Mouse (Mus musculus): ENCODE measurements around the gene Gm11214. TPM values are rescaled to one million over a fixed set of nuclear protein-coding genes. Genes with fewer than 3 reads are reported as not detected.

Gm11214 gene
- total RNA-seq (2021) = not detected

DNA sequence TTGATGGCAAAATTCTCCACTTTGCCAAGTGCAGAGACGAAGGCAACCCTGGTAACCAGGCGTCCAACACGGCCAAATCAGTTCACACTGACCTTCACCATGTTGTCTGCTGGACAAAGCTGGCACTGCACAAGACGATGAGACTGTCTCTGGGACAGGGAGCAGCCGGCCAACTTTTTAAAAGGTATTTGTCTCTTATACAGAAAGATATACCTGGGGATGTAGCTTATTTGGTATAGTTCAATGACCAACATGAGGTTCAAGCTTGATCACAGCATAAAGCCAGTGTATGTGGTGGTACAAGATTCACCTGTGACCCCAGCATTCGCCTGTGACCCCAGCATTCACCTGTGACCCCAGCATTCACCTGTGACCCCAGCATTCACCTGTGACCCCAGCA lies at the start of gene Gm11214:
TSS of gene Gm11214 (minus strand) at position 101 of the 400 bp plus-strand sequence.
- DNase-seq (ENCODE audit: low spot score in 2 of 2) = no peak
- intact Hi-C loops (cut with DNase I) = no loop called here

DNA sequence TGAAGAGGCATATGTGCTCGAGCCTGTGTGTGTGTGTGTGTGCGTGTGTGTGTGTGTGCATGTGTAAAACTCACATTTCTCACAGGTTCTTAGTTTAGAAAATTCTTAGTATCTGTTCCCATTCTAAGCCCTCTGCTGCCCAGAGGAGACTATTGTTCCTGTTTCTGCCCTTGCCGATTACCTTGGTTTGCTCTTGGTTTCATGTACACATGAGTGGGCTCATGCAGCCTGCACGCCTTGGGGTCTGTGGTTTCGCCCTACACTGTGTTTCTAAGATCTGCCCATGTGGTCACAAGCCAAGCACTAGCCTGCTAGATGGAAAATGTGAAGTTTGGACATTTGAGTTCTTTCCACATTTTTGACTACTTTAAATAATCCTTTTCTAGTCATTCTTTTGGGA lies 48.7 kb upstream of the Gm11214 start:
- intact Hi-C loops (cut with DNase I) = no loop called here

DNA sequence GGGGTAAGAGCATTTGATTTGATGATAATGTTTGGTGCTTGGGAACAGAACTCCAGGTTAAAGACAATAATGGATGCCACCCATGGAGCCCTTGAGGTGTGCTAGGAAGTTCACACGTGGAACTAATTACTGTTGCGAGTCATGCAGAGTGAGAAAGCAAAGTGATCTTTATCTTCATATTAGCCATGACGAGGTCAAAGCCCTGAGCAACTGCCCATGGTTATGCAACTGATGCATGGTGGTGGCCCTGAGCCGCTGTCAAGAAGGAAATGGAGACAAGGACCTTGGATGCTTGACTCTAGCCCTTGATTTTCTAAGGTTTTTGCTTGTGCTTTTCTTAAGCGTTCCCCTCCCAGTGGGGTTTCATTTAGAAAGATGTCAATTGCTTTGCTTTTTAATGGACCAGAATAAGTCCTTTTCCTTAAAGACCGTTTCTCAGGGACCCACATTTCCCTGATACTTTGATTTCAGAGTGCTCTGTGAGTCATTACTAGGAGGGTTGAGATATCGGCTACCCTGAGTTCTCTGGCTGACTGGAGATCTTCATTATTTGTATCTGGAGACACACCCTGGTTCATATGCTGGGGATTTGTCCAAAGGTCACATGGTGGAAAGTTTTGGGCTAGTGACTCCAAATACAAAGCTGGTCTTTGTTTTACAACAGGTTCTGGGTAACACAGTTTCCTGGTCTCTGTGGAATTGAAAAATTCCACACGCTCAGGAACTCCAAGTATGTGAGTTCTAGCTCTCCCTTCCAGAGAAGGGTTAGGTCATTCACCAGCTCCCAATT lies 47.4 kb upstream of the Gm11214 start:
- no peak for DNase-seq (ENCODE audit: low spot score in 2 of 2)
- intact Hi-C loops (cut with DNase I) = no loop called here

More for the DNA sequence above, 48.7 kb upstream of the Gm11214 start:
- no peak for DNase-seq (ENCODE audit: low spot score in 2 of 2)

DNA sequence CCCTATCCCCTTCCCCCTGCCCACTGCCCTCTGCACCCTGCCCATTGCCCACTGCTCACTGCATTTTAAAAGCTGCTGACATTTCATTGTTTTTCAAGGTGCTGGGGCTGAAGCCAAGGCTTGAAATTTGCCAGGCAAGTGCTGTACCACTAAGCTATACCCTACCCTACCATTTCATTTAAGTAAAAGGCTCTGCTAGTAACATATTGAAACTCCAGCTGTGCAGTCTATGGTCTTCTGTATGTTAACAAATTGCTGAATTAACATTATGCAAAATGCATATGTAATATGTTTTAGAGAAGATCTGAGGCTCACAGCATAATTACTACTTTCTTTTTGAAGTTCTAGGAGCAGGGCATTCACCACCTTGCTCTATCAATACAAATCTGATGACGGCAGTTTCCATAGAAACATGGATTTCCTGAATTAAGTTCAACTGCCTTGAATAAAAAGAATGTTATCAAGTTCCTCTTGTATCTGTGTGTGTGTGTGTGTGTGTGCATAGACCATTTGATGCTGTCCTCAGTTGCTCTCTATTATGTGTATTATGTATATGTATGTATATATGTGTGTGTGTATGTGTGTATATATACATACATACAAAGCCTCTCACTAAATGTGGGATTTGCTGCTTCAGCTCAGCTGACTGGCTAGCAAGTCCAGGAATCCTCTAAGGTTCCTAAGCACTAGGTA lies 43.2 kb upstream of the Gm11214 start:
- intact Hi-C loops (cut with DNase I) = no loop called here
- DNase-seq (ENCODE audit: low spot score in 2 of 2) = no peak

DNA sequence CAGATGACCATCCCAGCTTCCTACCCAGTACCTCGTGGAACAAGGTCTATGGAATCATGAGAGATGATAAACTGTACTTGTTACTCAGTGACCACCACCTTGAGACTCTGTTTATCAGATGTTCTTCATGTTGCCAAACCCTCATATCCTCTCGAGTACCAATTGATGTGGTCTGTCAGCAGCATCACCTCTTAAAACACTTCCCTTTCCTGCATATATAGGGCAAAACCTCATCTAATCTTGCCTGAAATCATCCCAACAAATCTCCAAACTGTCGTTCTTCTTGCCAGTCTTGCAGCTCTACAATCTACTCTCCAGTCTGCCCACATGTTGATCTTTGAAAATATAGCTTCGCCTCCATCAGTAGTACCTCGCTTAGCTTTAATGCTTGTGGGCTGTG lies 41.1 kb upstream of the Gm11214 start:
- DNase-seq (ENCODE audit: low spot score in 2 of 2) = no peak
- intact Hi-C loops (cut with DNase I) = no loop called here

DNA sequence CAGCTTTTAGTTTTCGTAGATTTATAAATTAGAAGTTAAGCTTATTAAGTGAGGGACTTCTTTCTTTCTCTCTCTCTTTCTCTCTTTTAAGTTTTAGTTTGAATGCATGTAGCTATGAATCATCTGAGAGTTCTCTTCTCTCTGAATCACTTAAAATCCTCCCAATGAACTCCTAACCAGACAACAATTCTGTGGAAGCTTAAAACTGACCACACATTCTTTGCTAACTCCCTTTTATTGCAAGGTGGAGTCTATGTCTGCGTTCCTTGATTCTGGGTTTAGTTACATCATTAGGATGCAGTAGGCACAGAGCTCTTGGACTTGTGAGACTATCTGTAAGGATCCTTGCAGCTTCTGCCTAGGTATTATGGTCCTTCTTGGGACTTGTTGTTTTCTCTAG lies 40.5 kb upstream of the Gm11214 start:
- intact Hi-C loops (cut with DNase I) = no loop called here
- DNase-seq (ENCODE audit: low spot score in 2 of 2) = no peak

DNA sequence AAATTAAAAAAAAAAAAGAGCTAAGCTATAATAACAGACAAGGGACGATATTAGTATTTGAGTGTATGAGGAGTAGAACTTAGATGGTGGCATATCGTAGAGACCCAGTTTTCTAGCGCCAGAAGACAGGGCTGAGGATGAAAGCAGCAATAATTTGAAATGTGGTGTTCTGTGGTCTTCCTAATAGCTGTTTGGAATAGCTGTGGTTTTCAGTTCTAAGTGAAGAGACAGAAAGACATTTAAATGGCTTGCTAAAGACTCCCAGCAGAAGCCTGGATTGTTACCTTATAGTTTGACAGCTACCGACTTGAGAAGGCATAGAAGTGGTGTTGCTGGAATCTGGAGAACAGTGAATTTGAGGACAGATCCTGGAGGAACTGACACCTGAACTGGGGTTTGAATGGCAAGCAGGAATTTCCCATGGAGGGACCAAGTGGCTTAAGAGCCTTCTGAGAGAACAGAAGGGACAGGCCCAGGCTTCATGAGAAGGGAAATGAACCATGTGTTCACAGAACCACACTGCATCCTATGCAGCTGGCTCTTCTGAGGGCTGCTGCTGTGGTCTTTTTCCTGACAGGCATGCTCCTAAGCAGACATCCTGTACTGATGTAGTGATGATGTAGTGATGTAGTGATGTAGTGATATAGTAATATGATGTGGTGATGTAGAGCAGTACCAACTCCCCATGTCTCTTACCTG lies 39.0 kb upstream of the Gm11214 start:
- intact Hi-C loops (cut with DNase I) = no loop called here
- DNase-seq (ENCODE audit: low spot score in 2 of 2) = no peak

DNA sequence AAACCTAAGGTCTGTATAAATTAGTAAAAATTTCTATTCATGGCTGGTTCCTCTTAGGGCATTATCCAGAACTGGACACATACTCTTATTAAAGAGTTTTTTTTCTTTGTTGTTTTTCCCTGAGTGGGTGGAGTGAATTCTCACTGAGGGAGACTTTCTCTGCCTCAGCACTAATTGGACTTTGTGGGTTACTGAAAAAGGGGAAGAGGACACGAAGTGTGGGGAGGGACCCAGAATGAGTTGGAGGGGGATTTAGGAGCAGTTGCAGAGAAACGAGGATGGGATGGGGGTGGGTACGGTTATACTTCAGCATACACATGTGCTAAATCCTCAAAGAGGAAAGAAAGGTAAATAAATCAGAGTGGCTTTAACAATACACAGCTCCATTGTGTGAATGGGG lies 36.6 kb upstream of the Gm11214 start:
- intact Hi-C loops (cut with DNase I) = no loop called here
- DNase-seq (ENCODE audit: low spot score in 2 of 2) = no peak

DNA sequence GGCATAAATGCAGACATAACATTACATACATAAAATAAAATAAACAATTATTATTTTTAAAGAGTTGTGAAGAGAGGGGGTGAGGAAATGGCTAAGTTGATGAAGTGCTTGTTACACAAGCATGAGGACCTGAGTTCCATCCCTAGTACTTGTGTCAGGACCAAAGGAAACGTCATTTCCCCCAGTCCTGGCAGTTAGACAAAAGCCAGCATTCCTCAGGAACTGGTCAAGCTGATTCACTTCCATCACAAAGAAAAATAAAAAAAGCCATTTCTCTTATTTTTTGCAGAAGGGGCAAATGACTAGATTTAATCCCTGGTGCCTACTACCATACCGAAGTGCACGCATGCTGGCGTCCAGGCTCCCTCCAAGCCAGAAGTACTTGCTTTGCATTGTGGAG lies 33.7 kb upstream of the Gm11214 start:
- no peak for DNase-seq (ENCODE audit: low spot score in 2 of 2)
- intact Hi-C loops (cut with DNase I) = no loop called here

DNA sequence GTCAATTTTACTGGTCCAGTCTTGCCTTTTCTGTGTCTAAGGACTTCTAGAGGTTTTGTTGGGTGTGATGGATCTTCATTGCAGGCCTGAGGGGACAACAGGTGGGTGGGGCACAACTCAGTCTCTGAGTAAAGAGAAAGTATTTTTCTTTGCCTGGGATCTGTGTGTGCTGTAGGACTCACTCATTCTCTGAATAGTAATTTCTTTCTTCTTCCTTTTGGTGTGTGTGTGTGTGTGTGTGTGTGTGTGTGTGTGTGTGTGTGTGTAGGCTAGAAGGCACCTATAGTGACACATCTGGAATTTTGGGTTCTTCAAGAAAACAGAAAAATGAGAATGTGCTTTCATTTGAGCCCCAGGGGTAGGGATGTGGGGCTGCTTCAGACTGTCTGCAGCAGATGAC lies 29.2 kb upstream of the Gm11214 start:
- DNase-seq (ENCODE audit: low spot score in 2 of 2) = no peak
- intact Hi-C loops (cut with DNase I) = no loop called here

DNA sequence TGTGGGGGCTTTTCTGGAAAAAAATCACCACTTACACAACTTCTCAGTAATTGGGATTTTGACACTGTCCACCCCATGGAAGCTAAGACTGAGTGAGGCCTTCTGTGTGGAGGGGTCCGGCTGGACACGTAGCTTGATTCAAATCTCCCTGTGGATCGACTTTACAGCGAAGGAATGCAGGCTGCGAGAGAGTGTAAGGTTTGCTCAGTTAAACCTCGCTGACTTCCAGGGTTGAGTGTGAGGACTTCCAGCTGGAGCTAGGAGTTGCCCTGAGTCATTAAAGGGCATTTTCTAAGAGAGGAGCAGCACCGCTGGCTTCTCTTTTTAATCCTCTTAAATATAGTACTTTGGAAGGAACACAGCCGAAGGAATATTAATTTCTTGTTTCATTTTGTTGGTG lies 24.2 kb upstream of the Gm11214 start:
- DNase-seq (ENCODE audit: low spot score in 2 of 2) = no peak
- intact Hi-C loops (cut with DNase I) = loop anchor here (2.0 to 5.0 kb wide), 3 partner anchors 155 to 805 kb away; no protein-coding TSS in a partner anchor

DNA sequence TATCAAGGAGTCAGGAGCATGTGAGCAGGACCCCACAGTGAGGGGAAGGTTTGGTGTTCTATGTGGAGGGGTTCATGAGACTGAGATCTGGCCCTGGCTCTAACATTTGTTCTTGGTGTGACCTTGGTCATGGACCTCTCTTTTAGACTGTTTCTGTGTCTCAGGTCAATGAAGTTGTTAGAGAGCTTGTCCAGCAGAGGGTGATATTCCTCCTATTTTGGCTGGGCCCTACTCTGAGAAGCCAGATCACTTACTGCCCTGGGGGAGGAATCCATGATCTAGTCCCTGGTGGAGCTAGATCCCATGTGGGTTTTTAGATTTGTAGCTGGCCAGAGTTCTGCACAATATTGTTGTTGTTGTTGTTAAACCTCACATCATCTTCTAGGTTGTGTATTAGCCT lies 23.0 kb upstream of the Gm11214 start:
- no peak for DNase-seq (ENCODE audit: low spot score in 2 of 2)
- intact Hi-C loops (cut with DNase I) = loop anchor here (2.0 to 5.0 kb wide), 3 partner anchors 156 to 807 kb away; no protein-coding TSS in a partner anchor

DNA sequence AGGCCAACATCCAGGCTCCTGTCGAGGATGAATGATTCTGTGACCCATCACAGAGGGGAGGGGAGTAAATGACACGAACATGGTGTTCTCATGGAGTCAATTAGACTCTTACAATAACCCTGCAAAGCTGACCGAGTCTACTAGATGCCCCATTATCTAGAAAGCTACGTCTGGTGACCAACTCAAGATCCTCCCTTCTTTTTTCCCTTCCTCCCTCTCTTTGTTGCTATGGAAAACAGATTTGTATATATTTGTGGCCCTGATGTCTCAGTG lies 22.0 kb upstream of the Gm11214 start:
- DNase-seq (ENCODE audit: low spot score in 2 of 2) = no peak
- intact Hi-C loops (cut with DNase I) = loop anchor here (5.0 kb wide), 2 partner anchors 157 to 262 kb away; no protein-coding TSS in a partner anchor

DNA sequence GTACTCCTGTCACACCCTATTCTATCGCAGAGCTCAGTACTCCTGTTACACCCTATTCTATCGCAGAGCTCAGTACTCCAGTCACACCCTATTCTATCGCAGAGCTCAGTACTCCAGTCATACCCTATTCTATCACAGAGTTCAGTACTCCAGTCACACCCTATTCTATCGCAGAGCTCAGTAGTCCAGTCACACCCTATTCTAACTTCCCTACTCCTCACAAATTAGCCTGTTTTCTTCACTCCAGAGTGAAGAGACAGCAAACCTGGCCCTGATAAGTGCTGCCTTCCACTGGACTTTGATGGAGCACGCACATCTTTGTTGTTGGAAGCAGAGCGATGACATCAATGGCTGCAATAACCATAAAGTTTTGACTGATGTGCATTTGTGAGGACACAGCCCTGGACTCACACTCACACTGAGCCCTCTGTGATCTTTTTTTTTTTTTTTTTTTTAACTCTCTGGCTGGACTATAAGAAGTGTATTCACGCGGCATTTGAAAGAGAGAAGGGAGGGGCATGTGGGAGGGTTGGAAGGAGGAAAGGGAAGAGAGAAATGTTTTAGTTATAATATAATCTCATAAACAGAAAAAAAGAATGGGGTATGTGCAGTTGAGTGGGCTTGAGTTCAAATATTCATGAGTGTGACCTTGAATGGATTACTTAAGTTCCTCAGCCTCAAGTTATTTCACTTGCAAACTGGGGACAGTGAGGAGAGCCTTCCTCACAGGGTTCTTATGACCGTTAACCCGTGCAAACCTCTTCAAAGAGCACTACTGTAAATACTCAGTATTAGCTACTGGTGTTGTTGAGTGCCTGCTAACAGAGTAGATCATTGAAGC lies 21.5 kb upstream of the Gm11214 start:
- intact Hi-C loops (cut with DNase I) = loop anchor here (5.0 kb wide), 2 partner anchors 158 to 263 kb away; no protein-coding TSS in a partner anchor
- DNase-seq (ENCODE audit: low spot score in 2 of 2) = no peak

DNA sequence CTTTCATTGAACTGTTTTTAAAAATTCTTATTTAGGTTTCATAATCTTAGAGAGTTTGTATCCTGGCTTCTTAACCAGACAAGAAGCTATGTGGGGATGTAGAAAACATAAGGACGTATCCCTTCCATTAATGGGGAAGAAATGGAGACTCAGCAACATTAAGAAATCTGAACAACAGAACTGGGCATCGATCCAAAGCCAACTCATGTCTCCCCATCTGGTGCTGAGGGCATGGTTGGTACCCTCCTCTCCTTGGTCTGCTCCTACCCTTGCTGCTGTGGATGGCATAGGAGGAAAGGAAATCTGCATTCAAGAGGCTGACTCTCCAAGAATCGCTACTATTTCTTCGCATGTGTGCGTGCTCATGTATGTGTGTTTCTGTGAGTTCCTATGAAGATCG lies 20.5 kb upstream of the Gm11214 start:
- intact Hi-C loops (cut with DNase I) = no loop called here
- DNase-seq (ENCODE audit: low spot score in 2 of 2) = no peak

DNA sequence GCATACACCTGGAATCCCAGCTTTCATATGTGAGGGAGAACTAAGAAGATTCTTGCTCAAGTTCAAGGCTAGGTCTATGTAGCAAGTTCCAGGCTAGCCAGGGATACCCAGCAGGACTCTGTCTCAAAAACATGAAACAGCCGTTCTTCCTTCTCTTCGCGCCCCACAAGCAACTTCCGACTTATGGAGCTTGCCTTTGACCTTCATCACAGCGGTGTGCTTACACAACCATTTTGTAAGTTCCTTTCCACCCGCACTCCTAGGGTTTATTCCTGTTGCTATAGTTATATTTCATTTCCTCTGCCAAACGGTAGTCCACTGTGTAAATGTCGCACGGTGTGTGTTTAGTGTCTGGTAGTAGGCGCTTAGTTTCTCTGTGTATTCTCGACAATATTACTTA lies 19.9 kb upstream of the Gm11214 start:
- intact Hi-C loops (cut with DNase I) = no loop called here
- no peak for DNase-seq (ENCODE audit: low spot score in 2 of 2)

DNA sequence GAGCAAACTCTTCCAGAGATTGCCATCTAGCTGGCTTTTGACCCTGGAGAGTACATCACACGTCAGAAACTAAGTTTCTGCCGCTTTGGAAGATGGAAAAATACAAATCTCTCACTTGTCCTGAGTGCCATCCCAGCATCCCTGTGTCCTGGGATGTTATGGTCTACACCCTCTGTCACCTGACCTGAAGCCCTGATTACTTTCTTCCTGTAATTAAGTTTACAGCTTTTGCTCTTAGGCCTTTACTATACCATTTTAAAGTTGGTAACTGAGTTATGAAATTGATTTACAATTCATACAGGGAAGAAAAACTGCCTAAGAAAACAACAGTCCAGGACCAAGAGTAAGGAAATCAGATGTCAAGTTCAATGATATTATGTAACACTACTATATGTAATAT lies 19.3 kb upstream of the Gm11214 start:
- no peak for DNase-seq (ENCODE audit: low spot score in 2 of 2)
- intact Hi-C loops (cut with DNase I) = no loop called here

DNA sequence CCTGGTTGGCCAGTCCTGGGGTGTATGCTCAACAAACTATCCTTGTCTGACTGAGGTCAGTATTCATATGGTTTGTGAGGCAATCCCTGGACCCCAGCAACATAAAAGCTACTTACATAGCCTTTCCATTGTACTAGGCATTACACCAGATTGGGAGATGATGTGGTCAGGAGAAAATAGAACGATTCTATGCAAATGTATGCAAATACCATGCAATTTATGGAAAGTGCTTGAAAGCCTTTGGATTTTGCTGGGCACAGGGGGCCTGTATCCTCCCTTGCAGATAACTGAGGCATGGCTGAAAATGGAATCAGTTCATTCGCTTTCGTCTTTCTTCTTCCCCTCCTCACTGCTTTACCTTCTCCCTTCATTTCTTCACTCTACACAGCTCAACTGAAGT lies 18.4 kb upstream of the Gm11214 start:
- intact Hi-C loops (cut with DNase I) = no loop called here
- no peak for DNase-seq (ENCODE audit: low spot score in 2 of 2)

DNA sequence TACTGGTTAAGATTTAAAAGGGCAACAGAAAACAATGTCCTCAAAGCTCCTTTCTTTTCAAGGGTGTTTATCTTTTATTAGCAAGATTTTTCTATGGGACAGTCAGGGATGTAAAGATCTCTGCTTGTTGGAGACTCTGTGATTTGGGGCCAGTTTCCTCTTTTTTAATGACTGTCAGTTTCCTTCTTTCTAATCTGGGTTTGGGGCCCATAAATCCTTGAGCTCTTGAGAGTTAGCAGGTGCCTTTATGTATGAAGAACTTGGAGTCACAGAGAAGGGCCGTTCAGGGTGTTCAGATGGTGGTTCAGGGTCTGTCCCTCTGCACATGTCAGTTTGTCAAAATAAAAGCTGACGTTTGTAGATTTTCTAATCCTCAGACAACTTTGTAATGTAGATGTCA lies 11.9 kb upstream of the Gm11214 start:
- intact Hi-C loops (cut with DNase I) = no loop called here
- no peak for DNase-seq (ENCODE audit: low spot score in 2 of 2)

DNA sequence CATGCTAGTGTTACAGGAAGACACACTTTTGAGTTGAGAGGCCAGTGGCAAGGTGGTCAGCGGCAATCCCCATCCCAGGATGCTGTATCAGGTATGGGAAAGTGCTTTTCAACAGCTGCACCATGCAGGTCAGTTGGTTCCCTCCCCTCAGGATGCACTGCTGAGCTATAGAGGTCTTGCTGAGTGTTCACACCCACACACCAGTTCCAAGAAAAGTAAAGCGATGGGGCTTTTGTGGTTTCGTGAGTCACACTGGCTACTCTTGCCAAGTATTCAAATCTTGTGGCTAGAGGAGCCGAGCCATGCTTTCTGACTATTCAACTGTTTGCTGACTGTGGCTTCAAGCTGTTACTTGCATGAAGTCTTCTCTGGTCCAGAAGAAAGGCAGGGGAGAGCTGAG lies 5.1 kb upstream of the Gm11214 start:
- peak; percentile 48 to 63 for DNase-seq (ENCODE audit: low spot score in 2 of 2)
- intact Hi-C loops (cut with DNase I) = no loop called here
